Mouse (Mus musculus) limb, embryonic 13.5 days (tissue): ENCODE data around the gene Isg20l2. TPM values are rescaled to one million over a fixed set of nuclear protein-coding genes. Genes with fewer than 3 reads are reported as not detected.

Experiments
- ATAC-seq: fragments of 200-750 bp; cut with Nextera tagmentation; 2 replicates; pipeline ENCODE4 v1.8.0; 2017; ENCODE audit warnings: low read depth, moderate number of reproducible peaks, moderate TSS enrichment; ENCODE audit not compliant: low FRiP score
- H3K27ac ChIP-seq: fragments of 300-500 bp; sonication (generic); 2 replicates; pipeline ENCODE4 v1.5.1; 2015; ENCODE audit warnings: inconsistent platforms, mild to moderate bottlenecking, moderate library complexity
- H3K27me3 ChIP-seq: fragments of 300-500 bp; sonication (generic); 2 replicates; pipeline ENCODE4 v1.6.1; 2015; ENCODE audit warnings: mild to moderate bottlenecking, inconsistent platforms
- H3K36me3 ChIP-seq: fragments of 300-500 bp; sonication (generic); 2 replicates; pipeline ENCODE4 v1.6.1; 2015; ENCODE audit warnings: inconsistent platforms, mild to moderate bottlenecking, moderate library complexity
- H3K4me1 ChIP-seq: fragments of 300-500 bp; sonication (generic); 2 replicates; pipeline ENCODE4 v1.6.1; 2015; ENCODE audit warnings: inconsistent platforms
- H3K4me2 ChIP-seq: fragments of 300-500 bp; sonication (generic); replicated peaks from 2 replicates; pipeline ENCODE4 v1.6.1; 2015; ENCODE audit warnings: inconsistent platforms, mild to moderate bottlenecking, moderate library complexity
- H3K4me3 ChIP-seq: fragments of 300-500 bp; sonication (generic); 2 replicates; pipeline ENCODE4 v1.5.1; 2015; ENCODE audit warnings: moderate library complexity, mild to moderate bottlenecking, inconsistent platforms
- H3K9ac ChIP-seq: fragments of 300-500 bp; sonication (generic); 2 replicates; pipeline ENCODE4 v1.6.1; 2015; ENCODE audit warnings: mild to moderate bottlenecking, inconsistent platforms
- H3K9me3 ChIP-seq: fragments of 300-500 bp; sonication (generic); 2 replicates; pipeline ENCODE4 v1.6.1; 2016; ENCODE audit warnings: inconsistent platforms
- WGBS: fragments of 180-500 bp; shearing (Covaris S2); methylation state at CpG from one replicate; pipeline ENCODE4 v1.1.7; 2015; 5-methylcytosine and 5-hydroxymethylcytosine counted together
- polyA plus RNA-seq: library from polyadenylated mRNA; unstranded; fragments of >200 nt; fragmentation: Nextera tagmentation; extraction: Ambion mirVana; gene quantifications from 2 replicates; pipeline ENCODE4 v1.2.1, GENCODE M21; 2015

Isg20l2 gene
- polyA plus RNA-seq, 1 experiment from 2014 or later, result 65.5 TPM

DNA sequence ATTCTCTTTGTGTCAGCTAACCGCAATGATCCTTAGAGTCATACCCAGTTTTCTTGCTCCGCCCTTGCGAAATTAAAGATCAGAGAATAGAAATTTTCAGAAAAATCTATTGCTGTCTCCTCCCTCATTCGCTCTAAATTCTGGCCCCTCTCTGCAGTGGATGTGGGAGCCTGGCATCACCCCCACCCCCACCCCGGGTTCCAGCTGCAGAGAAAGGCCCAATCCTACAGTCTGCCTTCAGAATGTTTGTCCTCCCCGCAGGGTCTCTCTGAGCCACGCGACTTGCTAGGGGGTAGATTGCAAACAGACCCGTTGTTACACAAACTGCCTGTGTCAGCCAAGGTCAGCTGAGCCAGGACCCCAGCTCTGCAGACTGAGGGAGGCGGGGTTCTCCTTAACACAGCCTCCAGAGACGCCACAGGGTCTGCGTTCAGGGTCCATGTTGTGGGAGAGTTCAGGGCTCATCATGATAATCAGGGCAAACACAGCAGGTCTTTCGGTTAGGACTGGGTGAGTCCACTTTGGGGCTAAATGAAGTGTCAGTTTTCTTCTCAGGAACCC is 19.9 kb downstream of the Isg20l2 start:
- Histone ChIP-seq H3K4me2 (peak overlapping the region; percentile 87), H3K36me3 (peaks cover 32% of the 10 kb centered on the region), H3K27me3 (no peaks in the 10 kb centered on the region), H3K4me1 (peaks cover 84% of the 10 kb centered on the region), H3K9ac (peak overlapping the region; percentile 82), H3K4me3 (peak overlapping the region; percentile 67), H3K27ac (peak overlapping the region; percentile 95), H3K9me3 (no peaks in the 10 kb centered on the region)
- no peak for ATAC-seq
- WGBS, result 2% methylated on average over 13 of the region's 13 CpGs

DNA sequence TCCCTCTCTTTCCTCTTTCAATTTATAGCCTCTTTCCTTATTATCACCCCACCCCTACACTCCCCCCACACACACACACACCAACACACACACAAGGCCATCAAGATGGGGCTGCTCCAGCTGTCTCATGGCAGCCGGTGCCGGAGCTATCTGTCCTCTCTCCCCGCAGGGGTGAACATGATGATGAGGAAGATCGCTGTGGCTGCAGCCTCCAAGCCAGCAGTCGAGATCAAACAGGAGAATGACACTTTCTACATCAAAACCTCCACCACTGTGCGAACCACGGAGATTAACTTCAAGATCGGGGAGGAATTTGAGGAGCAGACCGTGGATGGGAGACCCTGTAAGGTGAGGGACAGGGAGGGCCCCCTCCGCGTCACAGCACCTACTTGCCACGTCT is 21.8 kb downstream of the Isg20l2 start:
- H3K9ac ChIP-seq, result peak overlapping the region; percentile 65

GRCm38 (mm10) chr3:87952440-87952839 is 22.3 kb downstream of the Isg20l2 start:
- Histone ChIP-seq H3K9me3 (no peaks in the 10 kb centered on the region), H3K4me3 (peak overlapping the region; percentile 67), H3K27me3 (no peaks in the 10 kb centered on the region), H3K9ac (peak overlapping the region; percentile 65), H3K27ac (peak overlapping the region; percentile 80), H3K4me1 (peaks cover 60% of the 10 kb centered on the region), H3K36me3 (peaks cover 35% of the 10 kb centered on the region), H3K4me2 (peak overlapping the region; percentile 87)
- 2% methylated on average over 5 of the region's 5 CpGs for WGBS
- ATAC-seq, result peak; percentile 76

More for the DNA sequence above, 21.8 kb downstream of the Isg20l2 start:
- Histone ChIP-seq H3K4me3 (peak overlapping the region; percentile 67), H3K9me3 (no peaks in the 10 kb centered on the region), H3K36me3 (peaks cover 35% of the 10 kb centered on the region), H3K27ac (peak overlapping the region; percentile 80), H3K4me2 (peak overlapping the region; percentile 87), H3K4me1 (peaks cover 65% of the 10 kb centered on the region), H3K27me3 (no peaks in the 10 kb centered on the region)
- 20% methylated on average over 12 of the region's 12 CpGs for WGBS
- no peak for ATAC-seq

DNA sequence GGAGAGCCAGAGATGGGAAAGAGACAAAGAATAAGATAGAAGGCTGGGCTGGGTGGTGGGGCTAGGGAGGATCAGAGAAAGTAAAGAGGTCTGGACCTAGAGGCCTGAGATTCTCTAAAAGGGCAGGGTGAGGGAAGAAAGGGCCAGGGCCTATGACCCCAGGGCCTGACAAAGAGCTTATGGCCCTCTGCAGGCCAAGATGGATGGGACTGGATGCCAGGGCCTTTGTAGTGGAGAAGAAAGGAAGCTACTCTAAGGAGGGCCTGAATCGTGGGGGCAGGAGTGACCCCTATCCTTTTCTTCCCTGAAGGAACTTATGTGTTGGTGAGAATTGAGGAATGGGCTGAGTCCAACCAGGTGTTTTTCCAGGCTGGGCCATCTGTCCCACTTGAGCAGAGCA is 27.9 kb downstream of the Isg20l2 start:
- H3K4me3 ChIP-seq, result no peak overlapping the region
- H3K9ac ChIP-seq, result no peak overlapping the region
- peak overlapping the region; percentile 39 for H3K27ac ChIP-seq
- H3K27me3 ChIP-seq, result no peaks in the 10 kb centered on the region
- no peaks in the 10 kb centered on the region for H3K9me3 ChIP-seq
- no peak for ATAC-seq
- H3K4me2 ChIP-seq, result no peak overlapping the region; the same call in 1 of the 2 replicates
- H3K36me3 ChIP-seq, result peaks cover 23% of the 10 kb centered on the region
- peaks cover 32% of the 10 kb centered on the region for H3K4me1 ChIP-seq
- 0% methylated on average over 1 of the region's 1 CpGs for WGBS

- no peak for ATAC-seq
- H3K4me3 ChIP-seq, result no peak overlapping the region
- peaks cover 18% of the 10 kb centered on the region for H3K36me3 ChIP-seq
- H3K9me3 ChIP-seq, result no peaks in the 10 kb centered on the region
- peaks cover 28% of the 10 kb centered on the region for H3K4me1 ChIP-seq
- H3K27ac ChIP-seq, result peak overlapping the region; percentile 39
- H3K9ac ChIP-seq, result no peak overlapping the region
- no peak overlapping the region; the same call in 1 of the 2 replicates for H3K4me2 ChIP-seq
- WGBS, result 14% methylated on average over 4 of the region's 4 CpGs
- H3K27me3 ChIP-seq, result no peaks in the 10 kb centered on the region
Measured at GRCm38 (mm10) chr3:87958476-87958875, 28.4 kb downstream of the Isg20l2 start.

DNA sequence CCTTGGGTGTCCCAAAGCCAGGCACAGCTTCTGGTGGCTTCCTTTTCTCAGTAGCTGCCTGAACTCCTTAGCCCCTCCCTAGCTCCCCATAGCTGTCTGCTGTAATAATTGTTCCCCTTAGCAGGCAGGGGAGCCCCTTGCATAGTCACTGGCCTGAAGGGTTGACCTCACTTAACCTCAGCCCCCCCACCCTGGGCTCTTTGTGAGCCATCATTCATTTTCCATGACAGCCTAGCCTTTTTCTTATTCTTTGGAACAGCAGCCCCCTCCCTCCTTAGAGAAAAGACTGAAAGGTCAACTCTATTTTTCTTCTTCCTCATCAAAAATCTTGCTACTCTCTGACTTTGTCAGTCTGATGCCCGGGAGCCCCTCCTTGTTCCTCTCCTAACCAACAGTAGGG is 28.9 kb downstream of the Isg20l2 start:
- ATAC-seq, result no peak
- WGBS, result 42% methylated on average over 1 of the region's 1 CpGs

DNA sequence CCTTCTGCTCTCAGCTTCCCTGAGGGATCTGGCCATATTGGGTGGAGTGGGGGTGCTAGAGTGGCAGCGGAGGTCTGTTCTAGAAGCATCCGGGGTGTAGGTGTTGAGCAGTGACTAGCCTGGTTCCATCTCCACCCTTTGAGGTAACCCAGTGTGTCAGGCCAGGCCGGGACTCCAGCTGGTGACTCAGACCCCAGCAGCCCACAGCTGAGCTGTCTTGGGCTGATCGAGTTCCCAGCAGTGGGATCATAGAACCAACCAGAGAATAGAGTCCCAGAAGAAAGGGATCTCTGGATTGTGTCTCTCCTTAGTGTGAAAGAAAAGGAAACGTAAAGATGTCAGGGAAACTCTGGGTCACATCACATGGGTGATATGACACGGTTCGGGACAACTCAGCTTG is 29.3 kb downstream of the Isg20l2 start:
- Histone ChIP-seq H3K36me3 (peaks cover 9% of the 10 kb centered on the region), H3K4me3 (no peak overlapping the region), H3K9me3 (no peaks in the 10 kb centered on the region), H3K4me2 (peak overlapping the region; percentile 66; the same call in 1 of the 2 replicates), H3K27me3 (no peaks in the 10 kb centered on the region), H3K9ac (0 out of 2 replicates have a peak overlapping the region, but pooled peaks have one; percentile 72), H3K4me1 (peaks cover 26% of the 10 kb centered on the region), H3K27ac (peak overlapping the region; percentile 98)
- WGBS, result 66% methylated on average over 7 of the region's 7 CpGs
- no peak for ATAC-seq

More for the DNA sequence above, 28.9 kb downstream of the Isg20l2 start:
- Histone ChIP-seq H3K4me3 (no peak overlapping the region), H3K4me1 (peaks cover 26% of the 10 kb centered on the region), H3K27ac (peak overlapping the region; percentile 98), H3K9me3 (no peaks in the 10 kb centered on the region), H3K36me3 (peaks cover 13% of the 10 kb centered on the region), H3K4me2 (no peak overlapping the region), H3K9ac (no peak overlapping the region), H3K27me3 (no peaks in the 10 kb centered on the region)

DNA sequence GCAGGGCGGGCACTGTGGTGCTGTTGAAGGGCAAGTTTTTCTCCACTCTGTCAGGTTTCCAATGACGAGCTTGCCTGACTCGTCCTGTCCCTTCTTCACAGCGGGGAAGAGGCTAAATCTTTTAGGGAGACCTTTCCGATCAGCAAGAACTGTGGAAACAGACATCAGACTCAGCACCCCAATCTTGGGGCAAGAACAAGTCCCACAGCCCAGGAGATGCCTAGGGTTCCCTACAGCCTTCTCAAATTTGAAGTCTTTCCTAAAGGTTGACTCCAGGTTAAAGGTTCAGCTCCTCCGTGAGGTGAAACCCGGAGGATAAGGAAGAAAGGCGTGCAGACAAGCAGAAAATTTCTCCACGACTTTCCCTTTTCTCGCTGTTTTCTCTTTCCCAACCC is 30.1 kb downstream of the Isg20l2 start:
- ATAC-seq, result no peak
- peaks cover 1% of the 10 kb centered on the region for H3K36me3 ChIP-seq

DNA sequence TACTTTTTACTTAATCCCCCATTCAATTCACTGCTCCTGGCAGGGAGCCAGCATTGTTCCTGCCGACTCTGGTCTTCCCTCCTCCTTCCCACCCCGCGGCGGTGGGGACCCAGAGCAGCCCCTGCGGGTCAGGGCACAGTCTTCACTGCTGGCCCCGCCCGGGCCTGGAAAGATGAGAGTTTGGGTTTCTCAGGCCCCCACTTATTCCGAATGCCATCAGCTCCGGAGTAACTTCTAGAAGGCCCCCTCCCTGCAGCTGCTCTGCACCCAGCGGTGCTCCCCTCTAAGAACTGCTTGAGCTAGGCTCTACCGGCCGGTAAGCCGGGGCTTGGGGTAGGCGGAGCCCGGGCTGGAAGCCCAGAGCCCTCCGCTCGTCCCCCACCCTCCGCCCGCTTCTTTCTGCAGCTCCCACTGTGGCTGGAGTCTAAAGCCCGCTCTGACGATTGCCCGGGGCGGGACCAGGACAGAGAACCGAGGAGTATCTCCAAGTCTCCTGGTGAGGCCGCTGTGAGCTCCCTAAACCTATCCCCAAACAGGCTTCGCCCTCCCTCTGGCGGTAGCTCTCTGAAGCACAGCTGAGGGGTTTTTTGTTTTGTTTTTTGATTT is 30.6 kb downstream of the Isg20l2 start:
- Histone ChIP-seq H3K27ac (peak overlapping the region; percentile 98), H3K27me3 (no peaks in the 10 kb centered on the region), H3K4me3 (peak overlapping the region; percentile 44), H3K4me2 (peak overlapping the region; percentile 66), H3K9me3 (no peaks in the 10 kb centered on the region), H3K4me1 (peaks cover 26% of the 10 kb centered on the region), H3K36me3 (no peaks in the 10 kb centered on the region), H3K9ac (peak overlapping the region; percentile 72)
- under 1% methylated on average over 27 of the region's 27 CpGs for WGBS
- peak; percentile 97 for ATAC-seq

More for the DNA sequence above, 30.1 kb downstream of the Isg20l2 start:
- peaks cover 26% of the 10 kb centered on the region for H3K4me1 ChIP-seq
- WGBS, result 6% methylated on average over 10 of the region's 10 CpGs
- no peaks in the 10 kb centered on the region for H3K9me3 ChIP-seq
- H3K4me2 ChIP-seq, result peak overlapping the region; percentile 66
- peak overlapping the region; percentile 72 for H3K9ac ChIP-seq
- H3K27ac ChIP-seq, result peak overlapping the region; percentile 98
- H3K27me3 ChIP-seq, result no peaks in the 10 kb centered on the region
- peak overlapping the region; percentile 44 for H3K4me3 ChIP-seq

GRCm38 (mm10) chr3:87970184-87970938 is 40.2 kb downstream of the Isg20l2 start:
- no peak overlapping the region for H3K27ac ChIP-seq
- peak overlapping the region; percentile 87 for H3K4me2 ChIP-seq
- peaks cover 47% of the 10 kb centered on the region for H3K4me1 ChIP-seq
- under 1% methylated on average over 21 of the region's 21 CpGs for WGBS
- no peaks in the 10 kb centered on the region for H3K9me3 ChIP-seq
- no peak for ATAC-seq
- H3K9ac ChIP-seq, result peak overlapping the region; percentile 75; the same call in 1 of the 2 replicates
- peak overlapping the region; percentile 53 for H3K4me3 ChIP-seq
- peaks cover 2% of the 10 kb centered on the region for H3K36me3 ChIP-seq
- peaks cover 49% of the 10 kb centered on the region for H3K27me3 ChIP-seq

- under 1% methylated on average over 44 of the region's 44 CpGs for WGBS
- H3K4me1 ChIP-seq, result peaks cover 47% of the 10 kb centered on the region
- peak within 1 kb of the TSS; percentile 40; the same call in 1 of the 2 replicates for H3K27ac ChIP-seq
- H3K4me3 ChIP-seq, result peak within 1 kb of the TSS; percentile 53
- peaks cover 49% of the 10 kb centered on the region for H3K27me3 ChIP-seq
- H3K9me3 ChIP-seq, result no peaks in the 10 kb centered on the region
- ATAC-seq, result peak; percentile 79
- H3K36me3 ChIP-seq, result peaks cover 7% of the 10 kb centered on the region
- peak within 1 kb of the TSS; percentile 75 for H3K9ac ChIP-seq
- peak within 1 kb of the TSS; percentile 87 for H3K4me2 ChIP-seq
Measured at GRCm38 (mm10) chr3:87970939-87971488, 40.9 kb downstream of the Isg20l2 start, which contains the start of gene Nes. Gene Nes (plus strand): TSS chr3:87971078.
